Mouse (Mus musculus): ENCODE results near the gene Tgm7. TPM values are rescaled to one million over a fixed set of nuclear protein-coding genes. Genes with fewer than 3 reads are reported as not detected.
A peak's percentile ranks its signal among the peaks of the same experiment; 100 is the strongest.

Tgm7 gene
- 0.58 and 0.62 TPM in 2 replicates for polyA plus RNA-seq (2012; rRNA removed)

DNA sequence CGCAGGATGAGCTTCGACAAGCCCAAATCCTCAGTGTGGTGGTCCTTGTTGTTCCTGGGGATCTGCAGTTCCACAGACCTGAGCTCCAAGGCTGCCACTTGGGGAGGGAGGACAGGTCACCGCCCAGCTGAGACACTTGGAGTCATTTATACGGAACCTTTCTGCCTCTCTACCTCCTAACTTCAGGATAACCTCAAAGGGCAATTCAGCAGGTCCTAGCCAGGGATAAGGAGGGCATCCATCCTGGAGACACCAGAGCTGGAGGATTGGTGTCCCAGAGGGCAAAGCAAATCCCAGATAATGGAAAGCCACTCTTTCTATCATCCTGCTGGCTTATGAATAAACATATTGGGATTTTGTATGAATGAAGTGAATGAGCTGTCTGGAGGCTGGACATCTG lies at the start of gene Tgm7:
TSS of gene Tgm7 (minus strand) at position 101 of the 400 bp plus-strand sequence.
- Histone ChIP-seq H3K4me3 (ENCODE audit: insufficient read depth, low read length) (no peak within 1 kb of the TSS), H3K4me1 (ENCODE audit: control insufficient read depth, insufficient read depth, low read length) (no peaks in the 10 kb centered on the region), H3K27ac (ENCODE audit: insufficient read depth, low read length) (no peak within 1 kb of the TSS)
- no peak for TF ChIP-seq CTCF (IDR thresholded peaks at IDR 0.05; ENCODE audit: extremely low read depth, insufficient read depth, low read length)
- TF ChIP-seq POLR2A (IDR thresholded peaks at IDR 0.05; ENCODE audit: extremely low read depth, insufficient read depth, low read length): no peak

DNA sequence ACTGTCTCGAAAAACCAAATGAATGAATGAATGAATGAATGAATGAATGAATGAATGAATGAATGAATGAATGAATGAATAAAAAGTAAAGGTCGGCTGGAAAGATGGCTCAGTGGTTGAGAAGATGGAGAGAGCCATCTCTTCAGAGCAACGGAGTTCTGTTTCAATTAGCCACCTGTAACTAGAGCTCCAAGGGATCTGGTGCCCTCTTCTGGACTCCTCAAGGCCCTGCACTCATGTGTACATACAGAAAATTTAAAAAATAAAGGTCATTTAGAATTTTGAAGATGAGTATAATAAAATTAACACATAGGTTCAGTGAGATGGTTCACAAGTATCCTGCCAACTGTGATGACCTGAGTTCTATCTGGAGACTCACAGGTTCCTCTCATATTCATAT lies 43.5 kb upstream of the Tgm7 start:
- H3K4me3 ChIP-seq (ENCODE audit: insufficient read depth, low read length): no peak overlapping the region
- H3K27ac ChIP-seq (ENCODE audit: insufficient read depth, low read length): no peak overlapping the region
- TF ChIP-seq POLR2A (IDR thresholded peaks at IDR 0.05; ENCODE audit: extremely low read depth, insufficient read depth, low read length) (no peak), CTCF (IDR thresholded peaks at IDR 0.05; ENCODE audit: extremely low read depth, insufficient read depth, low read length) (no peak)
- H3K4me1 ChIP-seq (ENCODE audit: control insufficient read depth, insufficient read depth, low read length): no peaks in the 10 kb centered on the region

DNA sequence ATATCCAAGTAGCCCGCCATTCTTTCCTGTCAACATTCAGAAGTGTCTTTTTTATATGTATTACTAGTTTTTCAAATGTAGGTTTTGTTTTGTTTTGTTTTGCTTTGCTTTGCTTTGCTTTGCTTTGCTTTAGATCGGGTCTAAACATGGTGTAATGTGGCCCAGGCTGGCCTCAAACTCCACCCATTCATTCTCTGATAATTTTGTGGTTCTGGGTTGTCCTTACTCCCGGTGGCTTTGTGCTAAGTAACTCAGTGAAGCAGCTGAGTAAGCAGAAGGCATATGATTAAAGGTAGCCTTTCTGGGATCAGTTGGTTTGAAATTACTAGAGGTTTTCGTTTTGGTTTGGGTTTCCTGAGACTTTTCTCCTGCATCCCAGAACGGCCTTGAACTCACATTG lies 40.1 kb upstream of the Tgm7 start:
- no peak for TF ChIP-seq POLR2A (IDR thresholded peaks at IDR 0.05; ENCODE audit: extremely low read depth, insufficient read depth, low read length)
- TF ChIP-seq CTCF (IDR thresholded peaks at IDR 0.05; ENCODE audit: extremely low read depth, insufficient read depth, low read length): no peak
- no peak overlapping the region for H3K27ac ChIP-seq (ENCODE audit: insufficient read depth, low read length)
- H3K4me3 ChIP-seq (ENCODE audit: insufficient read depth, low read length): no peak overlapping the region
- no peaks in the 10 kb centered on the region for H3K4me1 ChIP-seq (ENCODE audit: control insufficient read depth, insufficient read depth, low read length)

DNA sequence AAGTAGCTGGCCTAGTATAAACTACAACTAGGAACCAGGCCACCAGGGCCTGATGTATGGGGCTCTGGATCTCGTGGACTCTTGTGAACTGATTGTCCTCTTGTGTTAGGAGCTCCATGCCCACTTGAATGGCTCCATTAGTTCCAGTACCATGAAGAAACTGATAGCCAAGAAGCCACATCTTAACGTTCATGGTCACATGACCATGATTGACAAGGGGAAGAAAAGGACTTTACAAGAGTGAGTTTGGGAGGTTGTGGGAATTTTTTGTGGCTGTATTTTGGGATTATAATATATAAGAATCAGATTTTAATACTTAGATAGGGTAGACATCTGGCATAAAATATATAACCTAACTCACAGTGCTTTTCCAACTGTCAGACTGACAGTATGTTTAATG lies 32.8 kb upstream of the Tgm7 start:
- Histone ChIP-seq H3K4me1 (ENCODE audit: control insufficient read depth, insufficient read depth, low read length) (peaks cover 7% of the 10 kb centered on the region), H3K4me3 (ENCODE audit: insufficient read depth, low read length) (no peak overlapping the region), H3K27ac (ENCODE audit: insufficient read depth, low read length) (no peak overlapping the region)
- no peak for TF ChIP-seq POLR2A (IDR thresholded peaks at IDR 0.05; ENCODE audit: extremely low read depth, insufficient read depth, low read length)

DNA sequence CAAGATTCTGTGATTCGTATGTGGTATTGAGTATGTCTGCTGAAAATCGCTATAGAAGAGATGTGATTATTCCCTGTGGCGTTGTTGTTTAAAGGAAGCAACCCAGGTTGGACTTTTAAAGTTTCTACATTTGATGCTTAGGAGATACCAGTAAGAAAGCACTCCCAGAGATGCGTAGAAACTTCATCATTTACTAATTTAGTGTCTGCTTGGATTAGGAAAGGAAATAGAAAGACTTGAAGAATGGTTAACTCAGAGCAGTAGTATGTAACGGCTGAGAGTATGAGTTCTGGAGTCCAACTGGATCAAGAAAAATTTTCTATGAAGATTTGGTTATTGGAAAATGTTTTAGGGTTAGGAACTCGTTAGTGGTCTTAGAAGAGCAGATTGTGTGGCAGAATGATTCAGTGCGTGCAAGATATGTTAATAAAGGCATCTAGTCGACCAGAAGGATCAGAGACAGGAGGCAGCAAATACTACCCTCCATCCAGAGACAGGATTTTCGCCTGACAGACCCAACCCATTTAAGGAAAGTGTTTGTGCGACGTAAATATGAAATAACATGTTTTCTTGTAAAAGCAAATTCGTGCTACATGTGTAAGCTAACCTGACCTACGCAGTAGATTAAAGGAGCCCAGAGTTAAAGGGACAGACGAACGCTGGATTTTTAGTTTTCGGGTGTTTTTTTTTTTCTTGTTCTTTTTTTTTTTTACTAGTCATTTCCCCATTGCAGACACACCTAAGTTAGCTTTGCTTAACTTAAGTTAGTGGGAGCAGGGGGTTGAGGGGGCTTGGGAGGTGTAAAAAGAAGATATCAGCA lies 31.8 kb upstream of the Tgm7 start:
- Histone ChIP-seq H3K27ac (ENCODE audit: insufficient read depth, low read length) (no peak overlapping the region), H3K4me3 (ENCODE audit: insufficient read depth, low read length) (peak overlapping the region; percentile 56; the same call in 1 of the 2 replicates), H3K4me1 (ENCODE audit: control insufficient read depth, insufficient read depth, low read length) (peaks cover 7% of the 10 kb centered on the region)
- no peak for TF ChIP-seq CTCF (IDR thresholded peaks at IDR 0.05; ENCODE audit: extremely low read depth, insufficient read depth, low read length)
- TF ChIP-seq POLR2A (IDR thresholded peaks at IDR 0.05; ENCODE audit: extremely low read depth, insufficient read depth, low read length): no peak

DNA sequence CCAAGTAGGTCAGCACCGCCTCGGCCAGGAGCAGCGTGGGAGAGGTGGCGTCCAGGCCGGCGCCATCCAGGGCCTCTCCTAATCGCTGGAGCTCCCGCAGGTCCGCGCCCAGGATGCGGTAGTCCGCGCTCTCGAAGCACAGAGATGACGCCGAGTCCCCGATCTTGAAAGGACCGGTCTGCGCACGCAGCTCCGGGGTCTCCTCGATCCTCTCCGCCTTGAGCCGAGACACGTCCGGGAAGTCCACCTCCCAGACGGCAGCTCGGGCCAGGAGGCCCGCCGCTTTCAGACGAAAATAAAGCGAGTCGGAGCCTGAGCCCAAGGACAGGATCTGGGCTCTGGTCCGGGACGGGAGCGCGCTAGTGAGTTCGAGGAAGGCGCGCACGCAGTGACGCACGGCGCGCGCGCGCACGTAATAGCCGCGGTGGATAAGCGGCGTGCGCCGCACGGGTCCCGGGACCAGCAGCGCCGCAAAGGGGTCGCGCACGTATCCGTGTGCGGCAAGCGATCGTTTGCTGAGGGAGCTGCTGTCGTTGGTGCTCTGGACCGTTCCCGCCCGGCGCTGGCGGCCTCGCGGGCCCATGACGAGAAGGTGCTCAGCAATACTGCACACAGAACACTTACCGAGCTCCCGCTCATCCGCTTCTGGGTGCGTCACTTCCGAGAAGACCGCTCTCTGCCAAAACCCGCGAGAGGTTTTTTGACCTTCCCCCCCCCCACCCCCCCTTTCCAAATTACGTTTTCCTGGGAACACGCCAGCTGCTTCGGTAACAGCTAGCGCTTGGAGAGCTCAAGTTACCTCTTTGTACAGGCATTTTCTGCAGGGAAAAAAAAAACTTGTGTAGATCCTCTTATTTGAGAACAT lies 30.7 kb upstream of the Tgm7 start, which contains the start of the genes Adal and Lcmt2:
TSS of gene Adal (plus strand) at position 411 of the 865 bp plus-strand sequence.
TSS of gene Lcmt2 (minus strand) at position 636 of the 865 bp plus-strand sequence.
- Histone ChIP-seq H3K27ac (ENCODE audit: insufficient read depth, low read length) (peak within 1 kb of the TSS; percentile 96), H3K4me1 (ENCODE audit: control insufficient read depth, insufficient read depth, low read length) (peaks cover 7% of the 10 kb centered on the region), H3K4me3 (ENCODE audit: insufficient read depth, low read length) (peak within 1 kb of the TSS; percentile 56)
- TF ChIP-seq POLR2A (IDR thresholded peaks at IDR 0.05; ENCODE audit: extremely low read depth, insufficient read depth, low read length) (peak; percentile 89), CTCF (IDR thresholded peaks at IDR 0.05; ENCODE audit: extremely low read depth, insufficient read depth, low read length) (no peak)

DNA sequence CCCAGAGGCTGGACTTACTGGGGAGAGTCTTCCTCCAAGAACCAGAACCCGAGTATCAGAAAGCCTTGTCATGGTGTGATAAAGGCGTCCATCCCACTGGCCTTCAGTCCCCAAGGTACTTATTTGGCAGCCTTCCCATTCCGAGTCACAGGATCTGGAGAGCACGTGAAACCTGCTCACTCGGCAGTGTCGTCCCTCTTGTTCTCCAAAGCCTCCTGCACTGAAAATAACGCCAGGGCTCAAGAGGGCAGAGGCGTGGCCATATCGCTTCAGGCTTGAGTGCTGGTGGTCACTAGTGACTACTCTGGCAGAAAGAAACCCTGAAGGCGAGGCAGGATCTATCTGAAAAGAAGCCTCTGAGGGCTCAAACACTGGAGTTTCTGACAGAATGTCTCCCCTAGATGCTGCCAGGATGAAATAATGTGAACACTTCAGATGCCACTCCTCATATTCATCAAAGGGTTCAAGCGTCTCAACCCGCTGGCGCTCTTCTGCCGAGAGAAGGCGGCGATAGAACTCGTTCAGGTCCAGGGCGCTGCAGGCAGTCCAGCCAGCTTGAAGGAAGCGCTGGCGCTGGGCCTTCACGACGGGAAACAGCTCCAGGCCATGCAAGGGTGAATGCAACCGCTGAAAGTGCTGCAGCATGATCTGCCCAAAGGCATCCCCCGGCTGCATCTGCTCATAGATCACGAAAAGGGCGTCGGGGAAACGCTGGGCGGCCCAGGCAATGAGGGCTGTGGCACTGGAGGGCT lies 29.8 kb upstream of the Tgm7 start:
- peaks cover 7% of the 10 kb centered on the region for H3K4me1 ChIP-seq (ENCODE audit: control insufficient read depth, insufficient read depth, low read length)
- peak overlapping the region; percentile 96 for H3K27ac ChIP-seq (ENCODE audit: insufficient read depth, low read length)
- H3K4me3 ChIP-seq (ENCODE audit: insufficient read depth, low read length): peak overlapping the region; percentile 56
- TF ChIP-seq POLR2A (IDR thresholded peaks at IDR 0.05; ENCODE audit: extremely low read depth, insufficient read depth, low read length) (no peak), CTCF (IDR thresholded peaks at IDR 0.05; ENCODE audit: extremely low read depth, insufficient read depth, low read length) (no peak)

DNA sequence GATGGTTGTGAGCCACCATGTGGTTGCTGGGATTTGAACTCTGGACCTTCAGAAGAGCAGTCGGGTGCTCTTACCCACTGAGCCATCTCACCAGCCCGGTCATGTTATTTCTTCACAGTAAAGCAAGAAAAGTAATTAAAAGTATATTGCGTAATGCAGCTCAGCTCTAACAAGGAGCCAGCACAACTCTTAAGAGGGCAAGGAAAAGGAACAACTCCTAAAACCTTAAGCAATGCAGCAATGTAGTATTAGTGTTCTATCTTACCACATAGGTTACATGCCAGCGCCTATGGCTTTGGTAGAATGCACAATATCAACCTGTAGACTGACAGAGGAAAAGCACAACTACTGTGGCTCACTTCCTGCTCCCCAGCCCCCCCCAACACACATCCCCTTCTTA lies 27.8 kb upstream of the Tgm7 start:
- Histone ChIP-seq H3K27ac (ENCODE audit: insufficient read depth, low read length) (no peak overlapping the region), H3K4me3 (ENCODE audit: insufficient read depth, low read length) (no peak overlapping the region), H3K4me1 (ENCODE audit: control insufficient read depth, insufficient read depth, low read length) (peaks cover 7% of the 10 kb centered on the region)
- TF ChIP-seq POLR2A (IDR thresholded peaks at IDR 0.05; ENCODE audit: extremely low read depth, insufficient read depth, low read length) (no peak), CTCF (IDR thresholded peaks at IDR 0.05; ENCODE audit: extremely low read depth, insufficient read depth, low read length) (no peak)

DNA sequence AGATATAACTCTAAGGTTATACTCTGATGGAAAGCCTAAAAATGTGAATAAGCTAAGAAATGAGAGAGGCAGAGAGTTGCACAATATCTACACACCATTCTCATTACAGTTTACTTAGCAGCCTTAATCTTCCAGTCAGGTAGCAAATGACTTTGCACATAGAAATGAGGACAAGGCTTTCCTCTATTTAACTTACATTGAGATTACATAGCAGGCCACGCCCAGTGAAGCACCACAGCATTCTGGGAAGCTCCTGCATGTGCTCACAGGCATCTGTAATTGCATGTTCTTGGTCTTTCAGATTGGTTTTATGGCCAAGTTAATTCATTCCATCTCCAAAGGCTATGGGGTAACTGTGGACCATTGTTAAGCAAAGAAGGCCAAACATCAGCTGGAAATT lies 23.2 kb upstream of the Tgm7 start:
- no peak overlapping the region for H3K27ac ChIP-seq (ENCODE audit: insufficient read depth, low read length)
- H3K4me1 ChIP-seq (ENCODE audit: control insufficient read depth, insufficient read depth, low read length): no peaks in the 10 kb centered on the region
- no peak for TF ChIP-seq CTCF (IDR thresholded peaks at IDR 0.05; ENCODE audit: extremely low read depth, insufficient read depth, low read length)
- TF ChIP-seq POLR2A (IDR thresholded peaks at IDR 0.05; ENCODE audit: extremely low read depth, insufficient read depth, low read length): no peak
- no peak overlapping the region for H3K4me3 ChIP-seq (ENCODE audit: insufficient read depth, low read length)
